Mouse (Mus musculus) urinary bladder, postnatal 36 days (tissue): ENCODE data around the gene Zbtb46.
"Not testable (repeated sequence)": the region's sequence is repeated elsewhere in the genome, so short reads cannot be mapped to it uniquely, and the experiment has no call there.

ENCODE experiments used
- DNase-seq, 2 experiments: peaks; one replicate each; pipeline ENCODE4 v3.0.0; 2022; ENCODE audit warnings: low spot score in 2 of 2, mixed read lengths in 1 of 2

Zbtb46 gene

DNA sequence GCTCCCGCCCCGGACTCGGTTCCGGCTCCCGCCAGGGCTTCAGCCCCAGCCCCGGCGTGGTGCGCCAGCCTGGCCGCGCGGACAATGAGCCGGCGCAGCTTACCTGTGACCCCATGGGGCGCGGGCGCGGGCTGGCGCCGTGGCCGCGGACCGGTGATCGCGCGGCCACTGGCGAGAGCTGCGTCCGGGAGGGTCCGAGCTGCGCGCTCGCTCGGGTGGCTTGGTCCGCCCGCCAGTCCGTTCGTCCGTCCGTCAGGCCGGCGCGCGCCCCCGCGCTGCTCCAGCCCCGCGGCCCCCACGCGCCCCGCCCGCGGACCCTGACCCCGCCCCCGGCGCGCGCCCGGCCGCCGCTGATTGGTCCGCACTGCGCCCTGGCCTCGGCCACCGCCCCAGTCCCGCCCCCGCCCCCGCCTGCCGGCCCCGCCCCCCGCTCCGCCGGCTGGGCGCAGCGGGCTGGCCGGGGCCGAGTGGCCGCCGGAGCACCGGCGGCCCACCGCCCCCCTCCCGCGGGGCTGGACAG lies at the start of gene Zbtb46:
Gene Zbtb46, minus strand, starts transcription at position 274 of the 520 bp plus-strand sequence.
- DNase-seq, result peak; percentile 72 to 85

GRCm38 (mm10) chr2:181498644-181499043 lies 39.4 kb upstream of the Zbtb46 start:
- no peak for DNase-seq

DNA sequence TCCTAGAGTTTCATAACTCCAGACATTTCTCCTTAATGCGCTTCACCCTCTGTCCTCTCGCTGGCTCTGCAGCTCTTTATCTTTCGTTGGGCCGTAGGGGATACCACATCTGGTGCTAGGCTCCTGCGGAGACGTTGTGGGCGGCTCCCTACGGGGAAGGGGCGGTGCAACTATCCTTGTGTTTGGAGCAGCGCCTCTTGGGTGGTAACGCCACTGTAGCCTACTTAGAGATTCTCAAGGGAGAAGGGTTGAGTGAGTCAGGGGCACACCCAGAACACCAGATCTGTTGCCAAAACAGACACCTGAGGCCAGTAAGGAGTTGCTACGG lies 38.3 kb upstream of the Zbtb46 start:
- DNase-seq, result peak; percentile 59 to 75

- DNase-seq, result peak; percentile 82 to 91
Observed at GRCm38 (mm10) chr2:181496831-181497547, 37.8 kb upstream of the Zbtb46 start, which contains the start of gene Tpd52l2. Tpd52l2 (plus strand) TSS chr2:181497142.

DNA sequence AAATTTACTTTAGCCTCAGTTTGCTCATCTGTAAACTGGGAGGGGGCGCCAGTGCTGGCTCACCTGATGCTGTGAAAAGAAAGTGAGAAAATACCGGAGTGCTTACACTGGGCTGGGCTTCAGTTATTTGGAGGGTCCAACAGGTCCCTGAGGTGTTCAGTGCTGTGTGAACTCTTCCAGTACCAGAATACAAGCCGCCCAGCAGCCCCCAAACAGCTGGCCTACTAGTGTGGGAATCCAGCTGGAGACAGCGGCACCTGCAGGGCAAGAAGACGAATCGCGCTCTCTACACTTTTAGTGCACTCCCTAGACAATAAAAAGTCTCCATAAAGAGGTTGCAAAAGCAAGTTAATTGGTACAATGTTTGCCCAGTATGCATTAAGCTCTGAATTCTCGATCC lies 37.1 kb upstream of the Zbtb46 start:
- peak; percentile 45 to 55 for DNase-seq

GRCm38 (mm10) chr2:181495845-181496244 lies 36.6 kb upstream of the Zbtb46 start:
- DNase-seq, result not testable (repeated sequence)

GRCm38 (mm10) chr2:181494266-181494945 lies 35.2 kb upstream of the Zbtb46 start:
- DNase-seq, result no peak

DNA sequence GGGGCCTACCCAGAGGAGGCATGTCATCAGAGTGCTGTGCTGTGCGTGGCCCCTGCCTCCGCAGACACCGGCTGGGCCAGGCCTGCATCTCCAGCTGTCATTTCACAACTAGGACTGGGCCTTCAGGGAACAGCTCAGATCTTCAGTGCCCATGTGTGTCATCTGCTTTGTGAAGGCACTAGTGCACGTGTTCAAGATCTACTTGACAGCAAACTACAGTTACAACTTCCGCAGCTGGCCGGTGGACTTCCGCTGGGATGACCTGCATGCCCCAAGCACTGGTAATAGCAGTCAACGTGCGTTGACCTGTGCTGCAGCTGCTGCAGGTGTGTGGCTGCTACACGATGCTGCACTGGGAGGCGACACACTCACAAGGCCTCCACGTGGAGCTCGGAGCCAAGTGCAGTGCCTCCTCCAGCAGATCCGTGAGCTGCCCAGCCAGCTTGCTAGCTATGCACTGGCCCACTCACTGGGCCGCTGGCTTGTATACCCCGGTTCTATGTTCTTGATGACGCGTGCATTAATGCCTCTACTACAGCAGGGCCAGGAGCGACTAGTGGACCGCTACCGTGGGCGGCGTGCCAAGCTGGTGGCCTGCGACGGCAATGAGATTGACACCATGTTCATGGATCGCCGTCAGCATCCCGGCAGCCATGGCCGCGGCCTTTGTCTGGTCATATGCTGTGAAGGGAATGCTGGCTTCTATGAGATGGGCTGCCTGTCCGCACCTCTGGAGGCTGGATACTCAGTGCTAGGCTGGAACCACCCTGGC lies 34.1 kb upstream of the Zbtb46 start, which contains the start of gene Abhd16b:
Gene Abhd16b, plus strand, starts transcription at position 51 of the 772 bp plus-strand sequence.
- no peak for DNase-seq

- DNase-seq, result no peak
Observed at GRCm38 (mm10) chr2:181492206-181492605, 33.0 kb upstream of the Zbtb46 start.

- no peak for DNase-seq
Observed at GRCm38 (mm10) chr2:181491432-181492205, 32.4 kb upstream of the Zbtb46 start.

- DNase-seq, result peak in 1 of 2 experiments; percentile 23
Observed at GRCm38 (mm10) chr2:181487338-181488277, 28.4 kb upstream of the Zbtb46 start.

- no peak for DNase-seq
Observed at GRCm38 (mm10) chr2:181485741-181486140, 26.5 kb upstream of the Zbtb46 start.

DNA sequence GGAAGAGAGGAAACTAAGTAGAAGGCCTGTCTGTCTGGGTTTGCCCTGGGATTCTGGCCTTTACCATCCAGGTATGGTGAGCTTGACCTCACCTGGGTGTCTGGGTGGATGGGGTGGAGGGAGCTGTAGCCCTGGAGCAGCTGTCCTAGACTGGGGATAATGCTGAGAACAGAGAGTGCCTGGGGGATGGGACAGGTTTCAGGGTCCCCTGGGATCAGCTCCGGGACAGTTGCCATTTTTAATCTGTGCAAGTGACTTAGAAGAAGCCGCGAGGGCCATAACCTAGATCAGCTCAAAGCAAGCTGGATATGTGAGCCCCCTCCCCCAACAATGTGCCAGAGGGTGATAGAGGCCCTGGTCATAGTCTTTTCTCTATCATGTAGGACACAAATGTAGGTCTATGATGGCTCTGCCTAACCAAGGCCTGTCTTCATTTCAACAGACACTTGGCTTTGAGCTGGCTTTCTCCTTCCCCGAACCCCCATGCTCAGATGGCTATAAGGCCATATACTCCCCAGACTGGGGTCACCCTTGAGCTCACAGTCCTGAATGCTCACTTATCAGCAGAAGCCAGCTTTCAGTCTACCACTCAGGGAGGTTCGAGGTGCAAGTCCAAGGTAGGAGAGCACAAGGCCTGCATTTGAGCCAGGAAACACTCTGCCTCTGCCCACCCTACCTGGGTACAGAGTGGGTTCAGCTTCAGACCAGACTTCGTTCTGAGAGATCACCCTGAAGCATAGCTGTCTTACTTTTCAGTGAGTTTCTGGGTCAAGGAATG lies 25.4 kb upstream of the Zbtb46 start:
- peak in 1 of 2 experiments; percentile 31 for DNase-seq

DNA sequence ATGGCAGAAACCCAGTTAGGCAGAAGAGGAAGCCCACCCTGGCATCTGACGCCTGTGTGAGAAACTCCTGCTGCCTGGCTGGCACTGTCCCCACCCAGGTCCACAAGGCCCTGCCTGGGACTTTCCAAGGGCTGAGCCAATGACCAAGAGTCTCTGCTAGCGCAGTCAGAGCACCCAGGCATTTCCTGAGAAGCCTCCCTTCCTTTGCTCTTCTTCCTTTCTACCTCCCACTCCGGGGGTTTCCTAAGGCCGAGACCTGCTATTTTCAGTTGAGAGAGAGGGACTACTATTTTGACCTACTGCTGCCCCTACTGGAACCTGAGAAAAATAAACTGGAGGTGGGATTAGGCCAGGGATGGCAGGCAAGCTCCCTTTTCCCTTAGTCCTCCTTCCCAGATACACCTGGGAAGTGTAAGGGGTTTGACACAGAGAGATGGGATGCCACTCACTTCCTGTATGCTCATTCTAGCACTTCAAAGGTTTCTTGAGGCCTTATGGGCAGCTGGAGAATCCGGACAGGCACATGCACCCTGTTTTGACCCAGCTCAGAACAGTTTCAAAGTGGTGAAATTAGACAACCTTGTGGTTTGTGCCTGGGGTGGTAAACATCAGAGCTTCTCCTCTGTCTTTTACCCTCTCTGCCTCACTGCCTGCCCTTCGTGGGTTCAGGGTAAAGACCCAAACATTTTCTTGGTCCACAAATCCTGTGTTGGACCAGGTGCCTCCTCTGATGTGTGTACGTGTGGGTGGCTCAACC lies 24.5 kb upstream of the Zbtb46 start:
- no peak for DNase-seq

DNA sequence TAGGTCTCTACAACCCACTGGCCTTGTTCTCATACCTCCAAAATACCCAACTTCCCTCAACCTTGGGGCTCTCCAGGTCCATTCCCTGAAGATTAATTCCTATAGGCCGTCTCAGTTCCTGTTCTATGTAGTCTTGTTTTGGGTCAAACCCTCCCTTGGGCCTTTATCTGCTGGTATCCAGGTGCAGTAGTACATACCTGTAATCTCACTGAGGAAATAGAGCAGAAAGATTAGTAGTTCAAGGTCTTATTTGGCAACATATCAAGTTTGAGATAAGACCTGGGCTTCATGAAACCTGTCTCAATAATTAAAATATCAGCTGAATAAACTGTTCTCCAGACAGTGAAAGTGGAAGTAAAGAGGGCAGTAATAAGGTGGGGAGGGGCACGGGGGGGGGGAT lies 23.9 kb upstream of the Zbtb46 start:
- no peak for DNase-seq

- no peak for DNase-seq
Observed at GRCm38 (mm10) chr2:181472256-181472827, 13.1 kb upstream of the Zbtb46 start.

- peak in 1 of 2 experiments; percentile 44 for DNase-seq
Observed at GRCm38 (mm10) chr2:181471246-181471645, 12.0 kb upstream of the Zbtb46 start.

DNA sequence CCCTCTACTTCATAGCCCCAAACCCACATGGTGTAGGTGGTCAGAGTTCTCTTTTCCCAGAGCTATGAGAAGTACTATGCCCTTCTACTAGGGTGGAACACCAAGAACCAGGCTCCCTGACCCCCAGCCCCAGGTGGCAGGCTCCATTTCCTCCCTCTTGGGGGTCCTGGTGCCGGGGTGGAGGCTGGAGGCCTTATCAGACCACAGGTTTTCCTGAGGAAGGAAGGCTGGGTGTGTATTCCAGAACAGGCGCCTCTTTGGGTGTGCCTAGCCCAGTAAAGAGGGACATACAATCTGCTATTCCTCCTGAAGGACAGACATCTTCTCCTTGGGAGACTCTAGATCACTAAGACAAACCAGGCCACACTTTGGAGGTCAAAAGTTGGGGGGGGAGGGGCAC lies 11.1 kb upstream of the Zbtb46 start:
- no peak for DNase-seq
